Mouse (Mus musculus): ENCODE results near the gene Ric8b.

GRCm38 (mm10) chr10:84889096-84889846 is 28.1 kb upstream of the Ric8b start:
- no peak for TF ChIP-seq CTCF (IDR thresholded peaks at IDR 0.05; ENCODE audit: borderline replicate concordance, extremely low read depth, insufficient read depth, insufficient read length)
- no peak for TF ChIP-seq POLR2A (IDR thresholded peaks at IDR 0.05; ENCODE audit: borderline replicate concordance, extremely low read depth, insufficient read depth, insufficient read length, poor library complexity, severe bottlenecking)

Measured in brain, embryonic 14.5 days (tissue).